Mouse (Mus musculus) testis, adult 2 months (tissue): ENCODE results near the gene Hacl1. TPM values are rescaled to one million over a fixed set of nuclear protein-coding genes. Genes with fewer than 3 reads are reported as not detected.

Source experiments
- H3K27ac ChIP-seq: fragments of 200-500 bp; 2 replicates; pipeline ENCODE4 v1.5.1; 2012; ENCODE audit warnings: low read depth, low read length; ENCODE audit not compliant: control insufficient read depth, insufficient read depth
- H3K27me3 ChIP-seq: fragments of 200-500 bp; 2 replicates; pipeline ENCODE4 v1.6.1; 2012; ENCODE audit warnings: mild to moderate bottlenecking, low read length, moderate library complexity; ENCODE audit not compliant: control insufficient read depth, insufficient read depth
- H3K36me3 ChIP-seq: fragments of 200-500 bp; 2 replicates; pipeline ENCODE4 v1.6.1; 2012; ENCODE audit warnings: mild to moderate bottlenecking, low read length; ENCODE audit not compliant: control insufficient read depth, insufficient read depth
- H3K4me1 ChIP-seq: fragments of 200-500 bp; 2 replicates; pipeline ENCODE4 v1.6.1; 2012; ENCODE audit warnings: low read length; ENCODE audit not compliant: control insufficient read depth, insufficient read depth
- H3K4me3 ChIP-seq: fragments of 200-500 bp; 2 replicates; pipeline ENCODE4 v1.5.1; 2012; ENCODE audit warnings: low read depth, mild to moderate bottlenecking, low read length, moderate library complexity, mixed read lengths; ENCODE audit not compliant: control insufficient read depth
- CTCF ChIP-seq: fragments of 200-500 bp; IDR thresholded peaks from 2 replicates; pipeline ENCODE4 v1.5.1; 2012; ENCODE audit warnings: low read depth, mild to moderate bottlenecking, inconsistent platforms, low read length, moderate library complexity; ENCODE audit not compliant: control insufficient read depth, insufficient read depth, insufficient replicate concordance
- POLR2A ChIP-seq: fragments of 200-500 bp; IDR thresholded peaks from 2 replicates; pipeline ENCODE4 v1.6.1; 2012; ENCODE audit warnings: low read depth, mild to moderate bottlenecking, inconsistent platforms, low read length, moderate library complexity; ENCODE audit not compliant: control insufficient read depth
- polyA plus RNA-seq: library from polyadenylated mRNA; depleted of rRNA; stranded (reverse); fragments of >200 nt; gene quantifications from 2 replicates; pipeline ENCODE4 v1.2.3, GENCODE M21; 2012

Gene Hacl1
- polyA plus RNA-seq, 1 experiment: 15.1 TPM

DNA sequence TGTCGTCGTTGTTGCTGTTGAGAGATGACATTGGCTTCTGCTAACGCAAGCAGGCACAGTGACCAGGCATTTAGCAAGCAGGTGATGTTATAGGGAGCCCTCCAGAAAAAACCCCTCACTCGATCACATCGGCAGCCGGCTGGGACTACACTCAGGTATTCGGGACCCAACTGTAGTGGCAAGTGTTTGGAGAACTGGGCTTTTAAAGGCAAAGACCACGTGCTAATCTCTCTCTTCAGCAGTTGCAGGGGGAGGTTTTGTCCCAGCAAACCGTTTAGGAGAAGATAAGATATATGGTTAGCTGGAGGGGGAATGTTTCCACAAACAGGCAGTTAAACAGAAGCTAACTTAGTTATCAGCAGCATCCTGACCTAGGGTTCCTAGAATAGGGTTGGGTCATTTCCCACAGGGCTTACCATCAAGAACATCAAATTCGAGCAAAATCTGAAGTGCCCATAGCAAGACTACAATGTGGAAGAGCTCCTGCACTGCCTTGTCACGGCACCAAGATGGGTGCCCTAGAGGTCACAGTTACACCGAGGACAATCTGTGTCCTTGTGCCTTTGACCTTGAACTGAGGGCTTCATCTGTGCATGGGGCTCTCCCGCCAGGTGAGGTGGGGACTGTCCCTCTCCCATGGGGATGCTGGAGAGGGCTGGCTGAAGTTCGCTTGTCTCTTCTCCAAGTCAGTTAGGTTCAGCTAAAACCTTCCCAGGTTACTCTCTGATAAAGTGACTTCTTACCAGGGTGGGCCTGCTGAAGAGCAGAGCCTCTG, 12.2 kb upstream of the Hacl1 start:
- TF ChIP-seq CTCF: no peak
- TF ChIP-seq POLR2A: no peak
- Histone ChIP-seq H3K27ac (no peak overlapping the region), H3K36me3 (no peaks in the 10 kb centered on the region), H3K4me3 (no peak overlapping the region), H3K4me1 (no peaks in the 10 kb centered on the region), H3K27me3 (no peaks in the 10 kb centered on the region)

DNA sequence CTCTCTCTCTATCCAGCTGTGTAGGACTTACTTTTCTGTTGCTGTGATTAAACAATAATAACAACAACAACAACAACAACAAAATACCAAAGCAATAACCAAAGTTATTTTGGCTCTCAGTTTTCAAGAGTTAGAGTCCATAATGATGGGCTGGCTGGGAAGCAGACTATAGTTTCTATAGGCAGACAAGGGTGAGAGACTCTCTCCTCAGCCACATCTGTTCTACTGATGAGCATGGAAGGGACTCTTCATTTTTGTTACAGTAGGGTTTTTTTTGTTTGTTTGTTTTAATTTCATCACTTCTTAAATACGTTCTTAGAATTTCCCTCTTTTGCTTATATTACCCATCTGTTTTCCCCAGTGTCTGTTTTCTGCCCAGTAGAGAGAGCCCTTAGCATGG, 11.5 kb upstream of the Hacl1 start:
- H3K4me1 ChIP-seq: no peaks in the 10 kb centered on the region
- H3K27me3 ChIP-seq: no peaks in the 10 kb centered on the region
- no peaks in the 10 kb centered on the region for H3K36me3 ChIP-seq
- H3K4me3 ChIP-seq: no peak overlapping the region
- H3K27ac ChIP-seq: no peak overlapping the region
- TF ChIP-seq CTCF: no peak
- TF ChIP-seq POLR2A: no peak

DNA sequence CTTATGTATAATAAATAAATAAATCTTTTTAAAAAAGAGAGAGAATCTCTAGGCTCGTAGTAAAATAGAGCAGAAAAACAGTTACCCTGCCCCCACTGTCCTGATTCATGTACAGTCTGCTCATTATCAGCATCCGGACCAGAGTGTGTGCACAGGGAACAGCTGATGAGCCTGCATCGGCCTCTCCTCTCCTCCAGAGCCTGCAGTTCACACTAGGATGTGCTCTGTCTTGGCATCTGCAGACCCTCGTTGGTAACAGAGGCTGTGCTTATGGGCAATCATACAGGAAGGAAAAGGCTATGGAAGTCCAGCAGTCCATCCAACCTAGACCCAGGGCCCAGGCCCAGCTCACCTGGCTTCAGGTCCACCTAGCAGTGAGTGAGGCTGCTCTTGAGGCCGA, 11.0 kb upstream of the Hacl1 start:
- Histone ChIP-seq H3K36me3 (no peaks in the 10 kb centered on the region), H3K4me1 (no peaks in the 10 kb centered on the region), H3K27me3 (no peaks in the 10 kb centered on the region), H3K4me3 (no peak overlapping the region), H3K27ac (no peak overlapping the region)
- TF ChIP-seq POLR2A: no peak
- TF ChIP-seq CTCF: no peak

DNA sequence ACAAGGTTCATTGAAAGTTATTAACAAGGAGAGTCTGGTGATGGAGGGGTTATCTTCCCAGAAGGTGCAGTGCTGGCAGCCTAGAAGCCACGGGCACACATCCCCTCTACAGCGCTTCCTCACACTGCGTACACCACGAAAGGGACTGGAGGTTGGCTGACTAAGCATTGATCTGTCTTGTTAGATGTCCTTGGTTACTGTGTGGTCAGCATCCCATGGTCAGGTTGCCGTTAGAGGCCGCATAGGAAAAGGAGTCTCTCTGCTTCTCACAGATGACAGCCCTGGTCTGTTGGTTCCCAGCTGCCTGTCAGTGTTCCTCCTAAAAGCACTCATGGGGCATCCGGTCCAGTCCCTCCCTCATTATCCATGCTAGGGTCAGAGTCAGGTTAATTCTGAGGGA, 10.1 kb upstream of the Hacl1 start:
- H3K27me3 ChIP-seq: no peaks in the 10 kb centered on the region
- no peak overlapping the region for H3K27ac ChIP-seq
- H3K36me3 ChIP-seq: no peaks in the 10 kb centered on the region
- H3K4me1 ChIP-seq: no peaks in the 10 kb centered on the region
- no peak overlapping the region for H3K4me3 ChIP-seq
- TF ChIP-seq POLR2A (no peak), CTCF (no peak)

DNA sequence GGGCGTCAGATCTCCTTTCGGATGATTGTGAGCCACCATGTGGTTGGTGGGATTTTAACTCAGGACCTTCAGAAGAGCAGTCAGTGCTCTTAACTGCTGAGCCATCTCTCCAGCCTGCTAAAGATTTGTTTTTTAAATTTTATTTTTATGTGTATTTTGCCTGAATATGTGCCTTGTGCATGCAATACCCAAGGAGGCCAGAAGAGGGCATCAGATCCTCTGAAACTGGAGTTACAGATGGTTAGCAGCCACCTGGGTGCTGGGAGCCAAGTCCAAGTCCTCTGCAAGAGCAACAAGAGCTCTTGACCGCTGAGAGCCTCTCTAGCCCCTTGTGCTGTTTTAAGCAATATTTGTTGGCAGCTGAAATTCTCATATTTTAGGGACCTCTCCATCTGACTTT, 9.3 kb upstream of the Hacl1 start:
- Histone ChIP-seq H3K27me3 (no peaks in the 10 kb centered on the region), H3K4me1 (no peaks in the 10 kb centered on the region), H3K27ac (no peak overlapping the region), H3K4me3 (no peak overlapping the region), H3K36me3 (no peaks in the 10 kb centered on the region)
- peak; percentile 49; the same call in 1 of the 2 replicates for TF ChIP-seq CTCF
- no peak for TF ChIP-seq POLR2A

DNA sequence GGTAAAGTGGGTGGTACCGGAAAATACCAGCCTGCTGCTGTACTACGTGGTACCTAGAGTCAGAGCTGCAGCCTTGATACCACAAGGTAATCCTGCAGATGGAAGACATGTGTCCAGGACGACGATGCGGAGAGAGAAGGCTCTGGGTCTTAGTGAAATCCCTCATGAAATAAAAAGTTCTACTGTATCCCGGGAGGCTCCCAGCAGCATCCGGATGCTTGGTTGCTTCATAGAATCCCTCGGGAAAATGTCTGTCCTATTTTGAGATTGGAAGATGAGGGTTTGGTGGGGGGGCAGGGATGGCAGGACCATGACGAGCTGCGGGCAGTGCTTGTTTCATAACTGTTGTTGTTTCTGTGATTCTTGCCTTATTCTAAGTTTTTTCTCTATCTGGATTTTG, 6.9 kb upstream of the Hacl1 start:
- no peaks in the 10 kb centered on the region for H3K4me1 ChIP-seq
- H3K4me3 ChIP-seq: no peak overlapping the region
- H3K27ac ChIP-seq: no peak overlapping the region
- TF ChIP-seq CTCF: no peak
- H3K27me3 ChIP-seq: no peaks in the 10 kb centered on the region
- no peaks in the 10 kb centered on the region for H3K36me3 ChIP-seq

DNA sequence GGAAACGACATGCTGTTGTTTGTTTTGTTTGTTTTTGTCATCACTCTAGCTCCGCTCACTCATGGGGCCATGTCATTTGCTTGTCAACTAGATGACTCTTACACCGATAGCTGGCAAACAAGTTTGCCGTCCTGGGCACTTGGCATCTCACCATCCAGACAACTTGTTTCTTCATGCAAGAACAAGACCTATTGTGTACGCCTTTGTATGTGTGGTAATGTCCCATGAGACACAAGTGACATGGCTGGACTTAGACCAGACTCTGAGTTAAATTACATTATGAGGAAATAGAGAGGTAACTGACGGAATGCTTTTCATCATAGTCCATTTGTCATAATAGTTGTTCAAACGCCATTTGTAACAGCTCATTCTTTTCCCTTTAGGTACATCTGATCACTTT, 4.8 kb upstream of the Hacl1 start:
- TF ChIP-seq POLR2A: no peak
- H3K27me3 ChIP-seq: no peaks in the 10 kb centered on the region
- peaks cover 2% of the 10 kb centered on the region; the same call in 1 of the 2 replicates for H3K4me1 ChIP-seq
- H3K4me3 ChIP-seq: no peak overlapping the region
- no peak overlapping the region for H3K27ac ChIP-seq
- H3K36me3 ChIP-seq: no peaks in the 10 kb centered on the region

DNA sequence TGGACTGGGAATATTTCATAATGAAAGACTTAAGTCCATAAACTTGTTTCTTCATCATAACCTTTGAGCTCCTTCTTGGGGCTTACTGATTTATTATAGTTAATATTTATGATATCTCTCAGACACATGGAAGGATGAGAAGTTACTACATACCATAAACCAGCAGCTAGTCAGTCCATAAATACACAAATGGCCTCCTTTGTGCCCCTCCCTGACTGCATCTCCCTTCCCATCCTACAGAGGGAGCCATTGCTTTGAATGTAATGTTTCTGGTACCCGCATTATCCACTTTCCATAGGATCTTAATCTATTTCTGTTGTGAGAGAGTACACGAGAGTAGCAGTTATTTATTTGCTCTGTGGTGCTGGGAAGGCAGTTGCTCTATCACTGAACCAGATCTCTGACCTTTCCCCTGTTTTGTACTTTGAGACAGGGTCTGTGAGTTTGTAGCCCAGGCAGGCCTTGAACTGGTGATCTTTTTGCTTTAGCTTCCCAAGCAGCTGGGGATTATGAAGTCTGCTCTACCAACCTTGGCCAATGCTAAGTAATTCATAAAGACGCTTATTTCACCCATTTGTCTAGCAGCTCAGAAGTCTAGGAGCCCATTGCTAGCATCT, 4.0 kb upstream of the Hacl1 start:
- H3K36me3 ChIP-seq: no peaks in the 10 kb centered on the region
- TF ChIP-seq CTCF (no peak), POLR2A (no peak)
- H3K4me3 ChIP-seq: no peak overlapping the region
- H3K4me1 ChIP-seq: peaks cover 2% of the 10 kb centered on the region; the same call in 1 of the 2 replicates
- H3K27me3 ChIP-seq: no peaks in the 10 kb centered on the region
- peak overlapping the region; percentile 16; the same call in 1 of the 2 replicates for H3K27ac ChIP-seq
